Mouse (Mus musculus) liver, postnatal 0 days (tissue): ENCODE measurements around the gene Parp9. TPM values are rescaled to one million over a fixed set of nuclear protein-coding genes. Genes with fewer than 3 reads are reported as not detected.

Source experiments
- ATAC-seq: fragments of 200-750 bp; cut with Nextera tagmentation; 2 replicates; pipeline ENCODE4 v1.8.0; 2017; ENCODE audit warnings: mild to moderate bottlenecking, moderate library complexity
- DNase-seq: peaks from one replicate; pipeline ENCODE4 v3.0.0-alpha.2; 2016
- H3K27ac ChIP-seq: fragments of 300-500 bp; sonication (generic); 2 replicates; pipeline ENCODE4 v1.5.1; 2014; ENCODE audit warnings: antibody characterized with exemption, moderate library complexity, mild to moderate bottlenecking, low read depth
- H3K27me3 ChIP-seq: fragments of 300-500 bp; sonication (generic); 2 replicates; pipeline ENCODE4 v1.6.1; 2014; ENCODE audit warnings: low read length, control low read depth, mixed read lengths; ENCODE audit not compliant: insufficient read depth
- H3K36me3 ChIP-seq: fragments of 300-500 bp; sonication (generic); replicated peaks from 2 replicates; pipeline ENCODE4 v1.6.1; 2014; ENCODE audit warnings: mild to moderate bottlenecking, control low read depth, low read length, moderate library complexity, mixed read lengths; ENCODE audit not compliant: insufficient read depth
- H3K4me1 ChIP-seq: fragments of 300-500 bp; sonication (generic); 2 replicates; pipeline ENCODE4 v1.6.1; 2014; ENCODE audit warnings: antibody characterized with exemption, mild to moderate bottlenecking, control low read depth; ENCODE audit not compliant: insufficient read depth
- H3K4me2 ChIP-seq: fragments of 300-500 bp; sonication (generic); 2 replicates; pipeline ENCODE4 v1.6.1; 2014; ENCODE audit warnings: low read depth, mild to moderate bottlenecking, low read length, moderate library complexity, mixed read lengths
- H3K4me3 ChIP-seq: fragments of 300-500 bp; sonication (generic); 2 replicates; pipeline ENCODE4 v1.5.1; 2014; ENCODE audit warnings: low read depth, low read length
- H3K9ac ChIP-seq: fragments of 300-500 bp; sonication (generic); replicated peaks from 2 replicates; pipeline ENCODE4 v1.6.1; 2014; ENCODE audit warnings: mild to moderate bottlenecking, moderate library complexity
- H3K9me3 ChIP-seq: fragments of 300-500 bp; sonication (generic); 2 replicates; pipeline ENCODE4 v1.6.1; 2016; ENCODE audit warnings: mild to moderate bottlenecking, control low read depth, low read length, mixed read lengths
- CTCF ChIP-seq: sonication (generic); IDR thresholded peaks from 2 replicates; pipeline ENCODE4 v1.5.1; 2016; ENCODE audit warnings: antibody characterized with exemption, low read depth
- EP300 ChIP-seq: IDR thresholded peaks from 2 replicates; pipeline ENCODE4 v1.6.1; 2016; ENCODE audit warnings: antibody characterized with exemption, low read depth, mild to moderate bottlenecking
- WGBS: fragments of 180-500 bp; shearing (Covaris S2); extraction: QIAGEN DNeasy Blood & Tissue Kit; methylation state at CpG from one replicate; pipeline ENCODE4 v1.1.7; 2014; ENCODE audit not compliant: insufficient replicate concordance; 5-methylcytosine and 5-hydroxymethylcytosine counted together
- polyA plus RNA-seq: library from polyadenylated mRNA; unstranded; fragments of >200 nt; fragmentation: Nextera tagmentation; extraction: Ambion mirVana; gene quantifications from 2 replicates; pipeline ENCODE4 v1.2.1, GENCODE M21; 2015

Gene Parp9
- polyA plus RNA-seq, 1 experiment from 2014 or later = 21.8 TPM

- ATAC-seq = no peak
- Histone ChIP-seq H3K36me3 (no peaks in the 10 kb centered on the region), H3K9ac (no peak overlapping the region), H3K27me3 (no peaks in the 10 kb centered on the region), H3K4me2 (no peak overlapping the region), H3K27ac (0 out of 2 replicates have a peak overlapping the region, but pooled peaks have one; percentile 30), H3K9me3 (no peaks in the 10 kb centered on the region), H3K4me3 (no peak overlapping the region), H3K4me1 (peaks cover 4% of the 10 kb centered on the region; the same call in 1 of the 2 replicates)
- TF ChIP-seq EP300 (no peak), CTCF (no peak)
- no peak for DNase-seq
- WGBS = 66% methylated on average over 6 of the region's 6 CpGs
Measured at GRCm38 (mm10) chr16:35903014-35903640, 35.1 kb upstream of the Parp9 start.

GRCm38 (mm10) chr16:35904121-35904736 is 34.0 kb upstream of the Parp9 start:
- ATAC-seq (no peak), DNase-seq (no peak)
- TF ChIP-seq EP300 (no peak), CTCF (no peak)
- Histone ChIP-seq H3K36me3 (no peaks in the 10 kb centered on the region), H3K4me1 (peaks cover 4% of the 10 kb centered on the region; the same call in 1 of the 2 replicates), H3K9ac (no peak overlapping the region), H3K27ac (no peak overlapping the region), H3K27me3 (no peaks in the 10 kb centered on the region), H3K9me3 (peaks cover 3% of the 10 kb centered on the region; the same call in 1 of the 2 replicates), H3K4me2 (no peak overlapping the region), H3K4me3 (no peak overlapping the region)
- WGBS = 39% methylated on average over 4 of the region's 4 CpGs

- WGBS = 89% methylated on average over 3 of the region's 3 CpGs
- Histone ChIP-seq H3K36me3 (no peaks in the 10 kb centered on the region), H3K9ac (no peak overlapping the region), H3K9me3 (peaks cover 3% of the 10 kb centered on the region; the same call in 1 of the 2 replicates), H3K27me3 (no peaks in the 10 kb centered on the region), H3K4me3 (no peak overlapping the region), H3K27ac (peak overlapping the region; percentile 55; the same call in 1 of the 2 replicates), H3K4me2 (no peak overlapping the region), H3K4me1 (peaks cover 4% of the 10 kb centered on the region; the same call in 1 of the 2 replicates)
- DNase-seq = no peak
- ATAC-seq = 0 out of 2 replicates have a peak, but pooled peaks have one; percentile 24
- TF ChIP-seq CTCF (no peak), EP300 (no peak; the same call in 1 of the 2 replicates)
Measured at GRCm38 (mm10) chr16:35905355-35905754, 32.9 kb upstream of the Parp9 start.

- H3K4me3 ChIP-seq = no peak overlapping the region
- no peak for DNase-seq
- TF ChIP-seq CTCF = no peak
- TF ChIP-seq EP300 = no peak; the same call in 1 of the 2 replicates
- no peaks in the 10 kb centered on the region for H3K27me3 ChIP-seq
- H3K36me3 ChIP-seq = no peaks in the 10 kb centered on the region
- H3K9ac ChIP-seq = no peak overlapping the region
- H3K4me2 ChIP-seq = peak overlapping the region; percentile 44
- peaks cover 4% of the 10 kb centered on the region; the same call in 1 of the 2 replicates for H3K4me1 ChIP-seq
- H3K9me3 ChIP-seq = peaks cover 3% of the 10 kb centered on the region; the same call in 1 of the 2 replicates
- ATAC-seq = peak; percentile 73
- peak overlapping the region; percentile 61 for H3K27ac ChIP-seq
- WGBS = 60% methylated on average over 6 of the region's 6 CpGs
Measured at GRCm38 (mm10) chr16:35905819-35906485, 32.3 kb upstream of the Parp9 start.

GRCm38 (mm10) chr16:35906887-35907286 is 31.4 kb upstream of the Parp9 start:
- TF ChIP-seq EP300 (no peak), CTCF (no peak)
- no peaks in the 10 kb centered on the region for H3K36me3 ChIP-seq
- H3K4me2 ChIP-seq = no peak overlapping the region
- peaks cover 3% of the 10 kb centered on the region; the same call in 1 of the 2 replicates for H3K9me3 ChIP-seq
- H3K4me3 ChIP-seq = no peak overlapping the region
- WGBS = 62% methylated on average over 7 of the region's 7 CpGs
- DNase-seq (peak; percentile 61), ATAC-seq (peak; percentile 67)
- no peaks in the 10 kb centered on the region for H3K27me3 ChIP-seq
- H3K9ac ChIP-seq = no peak overlapping the region
- H3K27ac ChIP-seq = peak overlapping the region; percentile 39; the same call in 1 of the 2 replicates
- H3K4me1 ChIP-seq = peaks cover 4% of the 10 kb centered on the region; the same call in 1 of the 2 replicates
